In the genomic region with DNA sequence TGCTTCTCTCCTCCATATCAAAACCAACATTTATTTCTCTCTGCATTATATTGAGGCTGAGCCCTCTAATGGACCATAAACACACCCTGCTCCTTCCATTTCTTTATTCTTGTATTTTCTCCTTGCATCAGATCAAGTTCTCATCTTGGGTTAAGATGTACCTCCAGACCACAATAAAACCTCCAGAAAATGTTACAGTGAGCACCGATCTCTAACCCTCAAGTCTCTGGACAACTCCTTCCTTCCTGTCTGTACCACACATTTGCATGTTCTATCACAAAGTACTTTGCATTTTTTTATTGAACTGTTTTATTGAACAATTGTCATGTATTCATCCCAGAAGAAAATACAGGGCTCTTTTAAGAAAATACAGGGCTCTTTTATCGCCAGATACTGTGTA, we compare ENCODE assay signal across 22 mouse cellular contexts. TPM values are rescaled to one million over a fixed set of nuclear protein-coding genes. Genes with fewer than 3 reads are reported as not detected.
DNase-seq lines count a peak whose midpoint lies in the region; ATAC-seq and TF ChIP-seq lines count a peak whose summit lies in the region.
"Had no signal": no experiment of that assay in that cellular context is flagged by ENCODE, and none has a peak within 500 bp of the region (broad histone marks: within the 10 kb centered on the region; RNA-seq: fewer than 3 reads in every experiment).

No protein-coding gene starts in this region.

- H3K9me3 ChIP-seq in CH12.LX (replicated peaks; ENCODE audit: low read length) = no peaks in the 10 kb centered on the region
- H3K9me3 ChIP-seq in liver, embryonic 12.5 days (replicated peaks) = no peaks in the 10 kb centered on the region
- H3K9me3 ChIP-seq: heart, embryonic 13.5 days; hindbrain, embryonic 12.5 days had no signal

- no peak overlapping the region for H3K4me2 ChIP-seq in CH12.LX (ENCODE audit: insufficient read depth, low read depth, poor library complexity, severe bottlenecking)
- H3K4me2 ChIP-seq in liver, embryonic 12.5 days = no peak overlapping the region
- H3K4me2 ChIP-seq: heart, embryonic 13.5 days; hindbrain, embryonic 12.5 days had no signal

- no peak for TF ChIP-seq CTCF in CH12.LX (conservative IDR thresholded peaks at IDR 0.05 in 1 of 2, IDR thresholded peaks at IDR 0.05 in 1 of 2; ENCODE audit: low read depth in 2 of 2, low read length in 2 of 2)

- peak; percentile 31 for DNase-seq in CD4-positive helper T cell, adult 2 months (ENCODE audit: low read depth, low spot score)
- no peak for DNase-seq in CH12.LX (ENCODE audit: extremely low read depth)
- DNase-seq in induced T-regulatory cell, adult 2 months (ENCODE audit: low read depth) = peak; percentile 27
- no peak for DNase-seq in kidney, adult 11 months
- DNase-seq in left cerebral cortex, postnatal 25 days (ENCODE audit: low spot score in 2 of 2) = no peak
- no peak for DNase-seq in gastrocnemius, postnatal 25 days
- DNase-seq: adrenal gland, postnatal 14 days; cerebellum, adult 11-12 months; cerebellum, adult 9-11 months; cerebellum, postnatal 36 days; gastrocnemius, adult 2 months; gastrocnemius, postnatal 36 days; heart, adult 11 months; heart, postnatal 36 days had no signal

- H3K9ac ChIP-seq in CH12.LX (ENCODE audit: insufficient read depth, low read depth) = no peak overlapping the region
- no peak overlapping the region for H3K9ac ChIP-seq in liver, embryonic 12.5 days
- H3K9ac ChIP-seq: heart, embryonic 13.5 days; hindbrain, embryonic 12.5 days had no signal

- peaks cover 14 to 32% of the 10 kb centered on the region in 2 experiments for H3K4me1 ChIP-seq in CH12.LX (ENCODE audit: control insufficient read depth in 1 of 2, insufficient read depth in 2 of 2)
- peaks cover 47% of the 10 kb centered on the region for H3K4me1 ChIP-seq in liver, embryonic 12.5 days
- H3K4me1 ChIP-seq: heart, embryonic 13.5 days; hindbrain, embryonic 12.5 days had no signal

- no peaks in the 10 kb centered on the region for H3K79me2 ChIP-seq in CH12.LX (replicated peaks; ENCODE audit: control insufficient read depth, extremely low read depth, insufficient read depth, poor library complexity, severe bottlenecking)

- intact Hi-C loops in left cerebral cortex, postnatal 25 days (cut with DNase I) = no loop called here

- TF ChIP-seq RAD21 in CH12.LX (IDR thresholded peaks at IDR 0.05; ENCODE audit: low read depth, low read length) = no peak

- dilution Hi-C loops in CH12.LX (cut with MboI; ENCODE audit: extremely low pct_ligation_motif_present, extremely low pct_unique_long_range_greater_than_20kb, low sequenced_read_pairs) = no loop called here

- TF ChIP-seq POLR2A in CH12.LX (IDR thresholded peaks at IDR 0.05; ENCODE audit: low read depth, low read length) = no peak

- ATAC-seq in neutrophil, adult 5-6 weeks (ENCODE audit: extremely low read depth, insufficient number of reproducible peaks, low FRiP score, poor library complexity, severe bottlenecking) = peak; percentile 51; the same call in 1 of the 2 replicates
- ATAC-seq in liver, embryonic 12.5 days = no peak
- ATAC-seq: forebrain, embryonic 14.5 days; hindbrain, postnatal 0 days had no signal

- WGBS in liver, embryonic 12.5 days (ENCODE audit: insufficient replicate concordance) = 42% methylated on average over 2 of the region's 2 CpGs

- TF ChIP-seq EP300 in CH12.LX (IDR thresholded peaks at IDR 0.05; ENCODE audit: low read length) = 0 out of 2 replicates have a peak, but pooled peaks have one; percentile 15

- in situ Hi-C loops in CH12.LX (cut with MboI; ENCODE audit: low pct_ligation_motif_present, low pct_unique_long_range_greater_than_20kb, low sequenced_read_pairs) = no loop called here

- H3K36me3 ChIP-seq in CH12.LX (replicated peaks in 1 of 2; ENCODE audit: control insufficient read depth in 1 of 2, insufficient read depth in 1 of 2, low read length in 1 of 2) = no peaks in the 10 kb centered on the region
- H3K36me3 ChIP-seq in liver, embryonic 12.5 days = no peaks in the 10 kb centered on the region
- H3K36me3 ChIP-seq: embryonic facial prominence, embryonic 10.5 days; heart, embryonic 13.5 days; hindbrain, embryonic 12.5 days had no signal

- H3K27me3 ChIP-seq in CH12.LX (replicated peaks) = peaks cover 4% of the 10 kb centered on the region
- no peaks in the 10 kb centered on the region for H3K27me3 ChIP-seq in liver, embryonic 12.5 days (replicated peaks)
- H3K27me3 ChIP-seq: hindbrain, embryonic 12.5 days had no signal

- no peak overlapping the region for H3K4me3 ChIP-seq in CH12.LX (replicated peaks in 1 of 3; ENCODE audit: low read depth in 2 of 3, low read length in 2 of 3, poor library complexity in 1 of 3)
- no peak overlapping the region for H3K4me3 ChIP-seq in liver, embryonic 12.5 days
- H3K4me3 ChIP-seq: embryonic facial prominence, embryonic 10.5 days; gastrocnemius, adult 2 months; heart, embryonic 13.5 days; hindbrain, embryonic 12.5 days had no signal

- no peak overlapping the region for H3K27ac ChIP-seq in CH12.LX (ENCODE audit: insufficient read depth, low read depth)
- no peak overlapping the region for H3K27ac ChIP-seq in liver, embryonic 12.5 days
- H3K27ac ChIP-seq: embryonic facial prominence, embryonic 10.5 days; gastrocnemius, adult 2 months; heart, embryonic 13.5 days; hindbrain, embryonic 12.5 days; hindbrain, postnatal 0 days had no signal

TF ChIP-seq in CH12.LX, 34 proteins besides CTCF, POLR2A, EP300 and RAD21:
- TF ChIP-seq USF1 (IDR thresholded peaks at IDR 0.05; ENCODE audit: low read depth, low read length) (no peak), ZKSCAN1 (IDR thresholded peaks at IDR 0.05; ENCODE audit: borderline replicate concordance, low read depth, low read length) (no peak), TBP (conservative IDR thresholded peaks at IDR 0.05; ENCODE audit: low read depth, low read length) (no peak), ZMIZ1 (IDR thresholded peaks at IDR 0.05; ENCODE audit: low read depth, low read length) (no peak), POLR2AphosphoS2 (IDR thresholded peaks at IDR 0.05; ENCODE audit: low read depth, low read length) (no peak), JUND (conservative IDR thresholded peaks at IDR 0.05; ENCODE audit: low read depth, low read length) (no peak), SMC3 (IDR thresholded peaks at IDR 0.05; ENCODE audit: low read depth, low read length) (no peak), ZC3H11A (IDR thresholded peaks at IDR 0.05; ENCODE audit: low read depth, low read length) (no peak), MYC (IDR thresholded peaks at IDR 0.05; ENCODE audit: low read depth, low read length) (no peak), E2F4 (IDR thresholded peaks at IDR 0.05; ENCODE audit: insufficient replicate concordance, low read depth, low read length) (no peak), MAZ (IDR thresholded peaks at IDR 0.05; ENCODE audit: low read depth, low read length) (no peak), SIN3A (IDR thresholded peaks at IDR 0.05; ENCODE audit: low read length) (no peak), PAX5 (IDR thresholded peaks at IDR 0.05; ENCODE audit: low read length) (no peak), GABPA (IDR thresholded peaks at IDR 0.05; ENCODE audit: insufficient replicate concordance, low read depth, low read length) (no peak), NRF1 (IDR thresholded peaks at IDR 0.05; ENCODE audit: low read depth, low read length) (no peak), ZNF384 (IDR thresholded peaks at IDR 0.05; ENCODE audit: low read depth, low read length) (no peak), MAX (IDR thresholded peaks at IDR 0.05; ENCODE audit: low read length) (no peak), JUN (IDR thresholded peaks at IDR 0.05; ENCODE audit: insufficient read depth, low read depth, low read length) (no peak)

RNA-seq across cellular contexts. Expression of a gene that starts 23.2 kb away (rescaled TPM):
- total RNA-seq in CH12.LX (2012; rRNA removed) (0.25 and 0.42 TPM in 2 replicates), CH12.LX (2014; rRNA removed) (not detected in 2 replicates)
- 0.38 TPM in 1 of 2 replicates, not detected in the other for polyA plus RNA-seq in CH12.LX (2012; ENCODE audit: insufficient read length, low read depth)
- total RNA-seq in neutrophil, adult 5-6 weeks (2017) = 7.2 and 7.4 TPM in 2 replicates
- total RNA-seq in left cerebral cortex, postnatal 25 days (2021) = under 1 TPM in 1 of 2 experiments, not detected in 1; 0.66 TPM
- 1.2 and 1.3 TPM in 2 replicates for polyA plus RNA-seq in liver, embryonic 12.5 days (2016; fragmentation: Nextera tagmentation; extraction: Ambion mirVana)
- under 1 TPM; 0.31 to 0.64 TPM for total RNA-seq in gastrocnemius, postnatal 25 days (2021)
- total RNA-seq: gastrocnemius, postnatal 36 days; hindbrain, postnatal 0 days had no signal
- polyA plus RNA-seq: C2C12 had no signal

RNA-seq across cellular contexts. Expression of a gene that starts 23.2 kb away (rescaled TPM):
- total RNA-seq in CH12.LX (2012; rRNA removed) (30.1 and 34.7 TPM in 2 replicates), CH12.LX (2014; rRNA removed) (91.6 and 93.3 TPM in 2 replicates)
- polyA plus RNA-seq in CH12.LX (2012; ENCODE audit: insufficient read length, low read depth) = 59.5 and 82.1 TPM in 2 replicates
- 202 and 220 TPM in 2 replicates for total RNA-seq in neutrophil, adult 5-6 weeks (2017)
- total RNA-seq in left cerebral cortex, postnatal 25 days (2021) = 100 to 1,000 TPM; 286 to 294 TPM
- 50.1 and 60.9 TPM in 2 replicates for polyA plus RNA-seq in liver, embryonic 12.5 days (2016; fragmentation: Nextera tagmentation; extraction: Ambion mirVana)
- 10 to 100 TPM; 63.6 to 64.1 TPM for total RNA-seq in gastrocnemius, postnatal 25 days (2021)

RNA-seq across cellular contexts. Expression of a gene that starts 37.5 kb away (rescaled TPM):
- total RNA-seq in CH12.LX (2012; rRNA removed) (6.2 and 16.7 TPM in 2 replicates), CH12.LX (2014; rRNA removed) (20.8 and 23.1 TPM in 2 replicates)
- 5.8 and 6.2 TPM in 2 replicates for polyA plus RNA-seq in CH12.LX (2012; ENCODE audit: insufficient read length, low read depth)
- 136 and 150 TPM in 2 replicates for total RNA-seq in neutrophil, adult 5-6 weeks (2017)
- 10 to 100 TPM; 44.3 to 46.4 TPM for total RNA-seq in left cerebral cortex, postnatal 25 days (2021)
- 16.8 and 17.3 TPM in 2 replicates for polyA plus RNA-seq in liver, embryonic 12.5 days (2016; fragmentation: Nextera tagmentation; extraction: Ambion mirVana)
- 1 to 10 TPM; 8.6 to 9.9 TPM for total RNA-seq in gastrocnemius, postnatal 25 days (2021)

Comparison
In these comparisons a context has a peak if more than half of its experiments do, and no peak if none do; other contexts are left out.
1. DNase-seq: peak in CD4-positive helper T cell, adult 2 months (single experiment) and induced T-regulatory cell, adult 2 months (single experiment); none in CH12.LX (single experiment), kidney, adult 11 months (single experiment), left cerebral cortex, postnatal 25 days (0 of 2) and gastrocnemius, postnatal 25 days (single experiment).